Mouse (Mus musculus): ENCODE measurements around the gene Trim66.

The Trim66 gene

DNA sequence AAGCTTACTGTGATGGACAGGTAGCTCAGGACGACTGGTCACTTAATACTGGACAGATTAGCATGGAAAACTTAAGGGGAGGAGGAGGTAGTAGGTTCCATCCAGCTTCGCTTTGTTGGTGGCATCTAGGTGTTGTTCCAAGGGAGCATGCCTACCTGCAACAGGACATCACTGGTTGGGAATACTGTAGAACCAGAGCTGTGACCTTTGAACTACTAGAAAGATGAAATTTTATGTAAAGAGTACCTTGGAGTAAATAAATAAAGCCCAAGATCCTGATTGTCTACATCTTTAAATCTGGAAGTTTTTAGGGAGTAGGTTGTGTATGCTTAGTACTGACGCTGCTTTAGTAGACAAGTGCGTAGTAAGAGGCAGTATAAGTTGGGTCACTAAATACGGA, 14.2 kb upstream of the Trim66 start:
- DNase-seq (ENCODE audit: low spot score in 2 of 2): no peak

DNA sequence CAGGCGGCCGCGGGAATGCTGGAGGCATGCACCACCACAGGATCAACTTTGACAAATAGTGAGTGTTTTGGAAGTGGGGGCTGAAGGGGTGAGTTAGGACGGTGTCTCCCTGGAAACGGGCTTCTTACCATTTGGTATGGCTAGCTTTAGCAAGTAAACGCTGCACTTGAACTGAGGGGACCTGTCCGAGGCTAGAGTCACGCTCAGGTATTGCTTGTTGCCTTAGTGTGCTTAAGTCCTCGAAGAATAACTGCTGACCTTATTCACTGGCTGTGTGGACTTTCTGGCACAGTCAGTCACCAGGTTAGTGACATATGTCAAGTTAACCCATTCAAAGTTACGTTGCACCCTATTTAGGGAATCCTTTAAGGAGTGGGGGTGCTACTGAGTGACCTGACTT, 12.0 kb upstream of the Trim66 start:
- no peak for DNase-seq (ENCODE audit: low spot score in 2 of 2)

DNA sequence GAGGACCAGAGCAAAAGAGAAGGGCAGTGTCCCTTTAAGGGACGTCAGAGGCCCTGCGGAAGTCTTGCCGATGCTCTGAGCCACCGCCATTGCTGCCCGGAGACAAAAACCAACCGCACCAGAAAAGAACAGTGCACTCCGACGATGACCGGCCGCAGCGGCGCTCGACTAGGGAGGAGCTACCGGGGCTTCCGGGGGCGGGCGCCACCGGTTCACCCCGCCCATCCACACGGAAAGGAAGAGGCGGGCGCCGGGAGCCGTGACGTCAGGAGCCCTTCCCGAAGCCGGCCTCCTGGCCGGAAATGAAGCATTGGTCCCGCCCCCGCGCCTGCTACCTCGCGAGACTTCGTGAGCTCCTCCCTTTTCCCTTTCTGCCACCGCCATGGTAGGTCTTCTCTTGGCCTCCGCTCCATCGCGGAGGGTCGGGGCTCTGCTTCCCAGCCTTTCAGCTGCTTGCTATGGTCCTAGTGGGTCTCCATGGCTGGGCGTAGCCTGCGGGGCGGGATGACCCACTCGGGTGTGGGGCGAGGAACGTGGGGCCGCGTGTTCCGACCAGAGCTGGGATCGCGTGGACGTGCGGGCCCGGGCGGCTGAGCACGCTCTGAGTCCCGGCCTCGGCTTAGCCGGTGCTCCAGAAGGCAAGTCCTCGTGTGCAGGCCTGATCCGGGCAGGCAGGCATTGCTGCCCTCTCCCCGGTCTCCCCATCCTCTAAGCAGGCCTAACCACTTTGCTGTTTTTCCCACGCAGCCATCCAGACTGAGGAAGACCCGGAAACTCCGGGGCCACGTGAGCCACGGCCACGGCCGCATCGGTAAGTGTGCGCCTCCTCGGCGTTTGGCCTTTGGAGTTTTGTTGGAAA, 11.1 kb upstream of the Trim66 start, which contains the start of gene Rpl27a:
Gene Rpl27a (plus strand): TSS at position 310 of the 859 bp plus-strand sequence.
- DNase-seq (ENCODE audit: low spot score in 2 of 2): peak; percentile 98 to 99

DNA sequence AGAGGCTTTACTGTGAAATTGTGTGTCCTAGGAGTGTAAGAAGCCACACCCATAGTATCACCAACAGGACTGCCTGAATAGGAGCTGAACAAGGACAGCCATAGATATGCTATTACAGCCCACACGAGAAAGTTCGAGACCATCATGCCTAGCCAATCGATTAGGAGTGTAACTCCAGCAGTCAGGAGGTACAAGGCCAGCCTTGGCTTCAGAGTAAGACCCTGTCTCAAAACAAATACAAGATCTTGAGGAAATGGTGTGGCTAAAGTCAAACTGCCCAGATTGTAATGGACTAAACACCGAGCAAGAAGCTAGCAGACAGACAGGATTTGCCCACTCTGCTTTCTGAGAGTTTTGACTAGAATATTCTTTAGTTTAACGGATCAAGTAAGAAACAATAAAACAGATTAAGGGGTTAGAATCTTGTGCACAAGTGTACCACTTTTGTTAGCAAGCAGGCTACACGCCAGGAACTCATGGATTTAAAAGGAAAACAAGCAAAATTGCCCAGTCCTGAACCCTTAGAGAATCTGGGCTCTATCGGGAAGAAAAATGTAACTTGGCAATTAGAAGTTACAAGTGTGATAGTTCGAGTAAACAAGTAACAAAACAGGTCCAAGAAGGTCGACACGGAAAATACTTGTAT, 10.2 kb upstream of the Trim66 start:
- no peak for DNase-seq (ENCODE audit: low spot score in 2 of 2)

DNA sequence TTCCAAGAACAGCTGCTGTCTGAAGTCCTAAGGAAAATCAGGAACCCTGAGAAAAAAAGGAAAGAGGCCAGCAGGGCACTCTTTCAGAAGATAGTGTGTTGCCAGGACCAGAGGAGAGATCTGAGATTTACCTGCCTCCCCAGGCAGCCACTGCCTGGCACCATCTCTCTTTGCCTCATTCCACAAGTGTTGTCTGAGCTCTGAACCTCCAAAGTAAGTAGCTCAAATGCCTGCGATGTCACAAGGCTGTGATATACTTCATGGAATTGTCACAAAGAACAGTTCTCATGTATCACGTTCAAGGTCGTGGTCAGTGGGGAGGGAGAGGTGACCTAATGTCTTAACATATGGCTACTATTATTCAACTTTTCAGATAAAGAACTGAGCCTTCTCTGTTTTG, 8.6 kb upstream of the Trim66 start:
- no peak for DNase-seq (ENCODE audit: low spot score in 2 of 2)

DNA sequence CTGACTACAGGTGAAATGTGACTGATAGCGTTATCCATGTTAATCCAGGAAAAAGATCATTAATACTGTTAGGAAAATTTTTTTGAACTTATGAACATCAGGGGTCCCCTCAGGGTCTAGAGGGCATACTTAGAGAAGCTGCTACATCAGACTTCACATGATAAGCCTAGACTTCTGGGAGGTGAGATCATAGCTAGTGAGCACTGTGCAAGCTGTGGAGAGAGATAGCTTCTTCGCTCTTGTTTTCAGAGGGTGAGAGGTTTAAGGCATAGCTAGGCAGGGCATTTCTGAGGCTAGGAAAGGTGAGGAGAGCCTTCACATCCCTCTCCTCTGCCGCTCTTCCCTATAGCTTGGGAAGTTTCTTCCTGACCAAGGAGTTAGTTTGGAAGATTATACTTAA, 3.9 kb upstream of the Trim66 start:
- no peak for DNase-seq (ENCODE audit: low spot score in 2 of 2)

DNA sequence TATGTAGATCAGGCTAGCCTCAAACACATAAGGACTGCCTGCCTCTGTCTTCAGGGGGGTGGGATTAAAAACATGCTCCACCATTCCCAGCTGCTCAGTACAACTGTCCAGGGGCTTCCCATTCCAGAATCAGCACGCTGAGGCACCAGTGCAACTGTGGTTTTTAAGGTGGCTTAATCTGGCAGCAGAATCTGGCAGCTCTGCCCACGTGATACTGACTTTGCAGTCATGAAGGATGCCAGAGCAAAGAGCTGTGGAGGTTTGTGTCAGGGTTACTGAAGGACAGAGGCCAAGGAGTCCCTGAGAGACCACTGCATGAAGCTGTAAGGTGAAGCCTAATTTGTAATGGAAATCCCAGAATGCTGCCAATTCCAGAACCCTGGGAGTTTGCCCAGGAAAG, 2.9 kb upstream of the Trim66 start:
- no peak for DNase-seq (ENCODE audit: low spot score in 2 of 2)

DNA sequence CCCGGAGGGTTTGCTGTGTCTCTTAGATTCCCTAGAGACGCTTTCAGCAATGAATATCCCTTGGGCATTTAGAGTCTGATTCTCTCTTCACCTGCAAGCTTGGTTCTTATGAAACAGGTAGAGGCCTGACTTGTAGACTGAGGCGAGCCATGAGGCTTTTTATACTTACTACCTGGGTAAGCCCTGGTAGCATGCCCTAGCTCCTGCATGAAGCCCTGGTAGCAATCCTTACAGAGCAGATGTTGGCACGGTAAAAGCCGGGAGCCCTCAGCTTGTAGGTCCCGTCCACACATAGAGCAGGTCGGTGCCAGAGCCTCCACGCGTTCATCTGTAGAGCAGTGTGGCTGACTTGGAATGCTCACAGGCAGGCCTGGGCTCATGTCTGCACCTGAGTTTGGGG, 362 bp downstream of the Trim66 start:
- DNase-seq (ENCODE audit: low spot score in 2 of 2): no peak

DNA sequence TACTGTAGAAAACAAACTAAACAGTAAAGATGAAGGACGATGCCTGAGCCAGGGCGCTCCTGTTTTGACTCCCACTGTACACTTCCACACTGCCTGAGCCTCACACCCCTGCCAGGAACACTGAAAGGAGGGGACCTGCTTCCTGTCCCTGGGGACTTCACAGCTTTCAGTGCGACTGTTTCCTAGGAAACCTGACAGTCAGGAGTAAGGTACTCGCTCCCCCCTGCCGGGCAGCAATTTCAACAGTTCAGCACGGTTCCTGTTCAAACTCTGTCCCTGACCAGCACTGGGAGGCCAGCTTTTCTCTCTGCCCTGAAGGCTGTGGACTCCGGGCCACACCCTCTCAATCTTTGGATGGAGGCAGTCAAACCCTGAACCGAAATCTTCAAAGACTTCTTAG, 815 bp downstream of the Trim66 start:
- no peak for DNase-seq (ENCODE audit: low spot score in 2 of 2)

DNA sequence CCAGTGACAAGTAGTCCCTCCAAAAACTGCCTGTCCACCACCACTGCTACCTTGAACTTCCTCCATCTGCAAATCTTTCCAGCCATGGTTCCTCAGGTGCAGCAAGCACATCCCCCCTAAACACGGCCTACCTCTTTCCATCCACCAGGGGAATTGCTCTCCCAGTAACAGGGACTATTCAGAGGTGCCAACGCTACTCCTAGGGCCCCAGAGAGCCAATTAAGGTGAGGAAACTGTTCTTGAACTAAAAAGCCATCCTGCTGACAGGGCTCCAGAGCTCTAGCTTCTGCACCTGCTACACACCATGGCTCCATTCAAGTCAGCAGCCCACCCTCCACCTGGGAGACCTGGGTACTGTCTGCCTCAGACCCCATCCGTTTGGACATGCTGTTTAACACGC, 10.4 kb downstream of the Trim66 start:
- no peak for DNase-seq (ENCODE audit: low spot score in 2 of 2)

DNA sequence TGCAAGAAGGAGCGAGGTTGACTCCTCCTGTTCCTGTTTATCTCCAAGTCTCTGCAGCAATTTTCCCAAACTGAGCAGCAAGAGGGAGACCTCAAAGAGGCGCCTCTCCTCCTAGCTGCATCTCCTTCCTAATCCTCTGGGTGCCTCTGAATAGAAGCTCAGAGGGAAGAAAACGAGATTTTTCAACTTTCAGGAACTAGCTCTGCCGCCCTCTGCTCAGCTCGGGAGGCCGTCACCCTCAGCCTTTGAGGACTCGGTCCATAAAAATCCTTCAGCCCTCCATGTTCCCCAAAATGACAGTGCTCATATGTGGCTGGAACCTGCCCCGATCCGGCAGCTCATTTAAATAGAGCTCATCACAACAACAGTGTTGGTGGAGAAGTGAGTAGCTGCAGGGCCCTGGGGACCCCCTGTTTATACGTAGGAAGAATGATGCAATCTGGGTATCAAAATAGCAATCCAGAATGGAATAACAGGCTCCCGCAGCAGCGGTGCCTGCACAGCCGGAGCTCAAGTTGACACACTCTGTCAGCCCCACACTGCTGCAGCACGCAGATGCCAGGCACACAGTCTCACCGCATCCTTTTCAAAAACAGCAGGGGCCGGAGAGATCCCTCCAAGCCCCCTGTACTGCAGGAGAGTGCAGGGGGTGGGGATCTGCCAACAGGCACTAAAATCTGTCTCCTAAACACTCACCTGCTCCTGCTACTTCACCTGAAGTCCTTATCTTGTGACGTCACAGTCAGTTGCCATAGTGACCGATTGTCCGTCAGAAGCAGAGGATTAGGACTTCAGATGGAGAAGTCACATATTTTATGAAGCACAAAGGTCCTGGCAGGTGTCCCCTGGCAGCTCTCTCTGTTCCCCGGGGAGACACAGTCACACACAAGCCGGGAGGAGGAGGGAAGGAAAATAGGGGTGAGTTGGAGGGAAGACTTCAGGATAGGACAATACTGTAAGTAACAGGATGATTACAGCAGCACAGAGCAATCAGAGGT, 14.3 kb downstream of the Trim66 start:
- no peak for DNase-seq (ENCODE audit: low spot score in 2 of 2)

DNA sequence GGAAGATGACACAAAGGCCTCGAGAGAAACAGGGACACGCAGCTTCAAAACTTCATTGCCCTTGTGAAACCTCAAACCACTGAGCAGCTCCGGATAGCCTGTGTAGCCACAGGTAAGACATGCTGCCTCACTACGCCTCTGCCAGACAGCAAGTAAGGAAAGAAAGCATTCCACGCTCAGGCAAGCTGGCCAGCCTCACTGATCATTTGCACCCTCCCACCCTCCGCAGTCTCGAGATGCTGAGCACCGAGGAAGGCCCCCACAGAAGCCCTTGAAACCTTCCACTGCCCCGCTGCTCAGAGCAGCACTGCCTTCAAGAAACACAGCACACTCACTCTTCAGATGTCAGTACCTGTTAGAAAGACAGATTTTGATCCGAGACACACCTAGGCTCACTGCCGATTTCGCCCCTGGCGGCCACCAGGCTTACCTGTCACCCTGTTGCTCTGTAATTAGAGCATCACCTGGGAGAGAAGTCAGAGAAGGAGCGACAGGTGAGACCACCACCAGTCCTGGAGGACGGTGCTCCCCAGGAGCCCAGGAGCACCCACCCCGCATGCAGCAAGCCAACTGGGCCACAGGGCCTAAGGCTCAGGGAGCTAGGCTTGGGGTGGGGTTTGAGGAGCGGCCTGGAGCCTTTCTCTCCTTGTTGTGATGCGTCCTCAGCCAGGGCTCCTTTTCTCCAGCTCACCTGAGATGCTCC, 15.2 kb downstream of the Trim66 start:
- DNase-seq (ENCODE audit: low spot score in 2 of 2): no peak

DNA sequence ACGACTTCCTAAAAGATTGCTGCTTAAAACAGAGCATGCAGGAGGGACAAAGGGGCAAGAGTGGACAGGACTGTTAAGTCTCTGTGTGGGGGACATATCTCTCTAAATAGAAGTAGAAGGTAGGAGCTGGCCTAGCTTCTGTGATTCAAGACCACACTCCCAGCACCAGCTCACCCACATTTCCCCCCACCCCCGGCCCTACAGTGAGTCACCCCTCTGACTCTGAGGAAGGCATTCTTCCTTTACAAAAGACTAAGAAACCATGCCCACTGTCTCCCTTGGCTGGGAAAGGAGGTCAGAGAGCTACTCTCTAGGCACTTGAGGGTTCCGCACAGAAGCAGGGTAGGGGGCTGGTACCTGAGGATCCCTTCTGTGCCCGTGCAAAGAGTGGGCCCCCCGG, 23.7 kb downstream of the Trim66 start:
- no peak for DNase-seq (ENCODE audit: low spot score in 2 of 2)

DNA sequence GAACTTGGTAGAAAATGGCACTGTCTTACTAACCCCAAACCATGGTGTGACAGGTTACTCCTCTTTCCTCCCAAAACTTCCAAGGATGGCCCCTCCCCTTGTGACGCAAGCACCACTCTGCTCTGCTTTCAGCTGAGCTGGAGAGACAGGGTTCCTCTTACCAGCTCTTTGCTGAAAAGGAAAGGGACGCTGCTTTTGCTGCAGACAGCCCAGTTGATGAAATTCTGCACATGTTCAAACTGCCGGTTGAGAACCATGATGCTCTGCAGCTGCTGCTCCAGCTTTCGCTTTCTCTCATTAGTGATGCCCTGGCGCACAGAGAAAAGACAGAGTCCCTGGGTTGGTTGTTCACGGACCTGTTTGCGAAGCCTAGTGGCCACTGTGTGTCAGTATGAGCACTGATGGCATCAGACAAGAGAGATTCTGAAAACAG, 27.2 kb downstream of the Trim66 start:
- DNase-seq (ENCODE audit: low spot score in 2 of 2): no peak

DNA sequence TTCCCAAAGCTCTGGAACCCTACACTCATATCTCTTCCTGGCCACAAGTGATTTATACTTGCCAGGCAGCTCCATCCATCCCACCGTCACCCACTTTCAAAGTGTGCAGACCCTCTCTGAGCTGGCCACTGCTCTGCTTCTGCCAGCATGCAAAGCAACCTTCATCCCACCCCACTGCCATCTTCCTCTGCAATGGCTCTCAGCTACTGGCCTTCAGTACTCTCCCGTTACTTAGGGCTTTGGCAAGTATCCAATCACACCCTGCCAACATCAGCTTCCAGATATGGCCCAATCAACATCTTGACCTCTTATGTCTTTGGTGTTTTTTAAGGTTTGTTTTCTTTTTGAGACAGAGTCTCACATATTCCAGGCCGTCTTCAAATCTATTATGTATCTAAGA, 30.0 kb downstream of the Trim66 start:
- no peak for DNase-seq (ENCODE audit: low spot score in 2 of 2)

DNA sequence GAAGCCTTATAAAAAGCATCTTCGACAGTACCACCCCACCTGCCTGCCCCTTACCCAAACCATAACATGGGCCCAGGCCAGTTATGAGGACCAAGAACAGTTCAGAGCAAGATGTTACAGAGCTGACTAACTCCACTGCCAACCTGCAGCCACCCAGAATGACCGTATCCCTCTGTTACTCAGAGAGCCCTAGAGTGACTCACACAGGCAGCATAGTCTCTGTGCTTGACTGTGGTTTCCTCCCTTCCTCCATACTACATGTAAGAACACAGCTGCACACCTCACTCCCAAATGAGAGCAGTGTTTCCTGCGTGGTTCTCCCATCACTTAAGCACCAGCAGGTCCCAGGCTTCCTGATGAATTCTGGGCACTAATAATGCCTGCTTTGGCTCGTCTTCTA, 37.2 kb downstream of the Trim66 start:
- DNase-seq (ENCODE audit: low spot score in 2 of 2): no peak

DNA sequence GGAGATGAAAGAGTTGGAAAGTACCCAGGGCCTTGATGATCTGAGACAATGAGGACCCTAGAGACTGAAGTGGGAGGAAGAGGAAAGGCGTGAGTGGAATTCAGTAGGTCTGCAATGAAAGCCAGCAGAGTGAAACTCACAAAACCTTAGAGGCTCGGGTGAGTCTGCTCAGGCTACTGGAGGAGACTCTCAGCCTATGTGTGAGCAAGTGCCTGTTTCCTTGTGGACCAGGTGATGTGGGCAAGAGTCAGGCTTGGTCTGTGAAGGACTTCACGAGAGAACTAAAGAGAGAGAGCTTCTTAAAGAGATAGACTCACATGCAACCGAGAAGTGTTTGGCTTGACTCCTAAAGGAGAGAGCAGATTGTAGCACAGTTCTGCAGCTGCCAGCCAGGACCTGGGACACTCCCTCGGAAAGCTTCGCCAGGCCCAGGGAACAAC, 39.7 kb downstream of the Trim66 start:
- no peak for DNase-seq (ENCODE audit: low spot score in 2 of 2)

DNA sequence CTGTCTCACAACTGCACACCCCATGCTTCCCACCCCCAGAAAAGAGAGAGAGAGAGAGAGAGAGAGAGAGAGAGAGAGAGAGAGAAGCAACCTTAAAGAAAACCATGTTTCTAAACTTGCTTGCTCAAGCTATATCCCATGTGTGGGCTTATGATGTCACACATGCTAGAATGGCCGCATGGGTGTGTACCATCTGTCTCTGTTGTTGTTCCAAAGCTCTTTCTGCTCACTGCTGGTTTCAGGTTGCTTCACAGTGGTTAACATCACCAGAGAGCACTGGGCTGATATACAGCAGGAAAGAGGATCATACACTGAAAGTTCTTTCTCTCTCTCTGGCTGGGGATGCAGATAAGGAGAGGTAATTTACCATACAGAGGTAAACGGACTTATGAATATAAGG, 40.3 kb downstream of the Trim66 start:
- no peak for DNase-seq (ENCODE audit: low spot score in 2 of 2)

DNA sequence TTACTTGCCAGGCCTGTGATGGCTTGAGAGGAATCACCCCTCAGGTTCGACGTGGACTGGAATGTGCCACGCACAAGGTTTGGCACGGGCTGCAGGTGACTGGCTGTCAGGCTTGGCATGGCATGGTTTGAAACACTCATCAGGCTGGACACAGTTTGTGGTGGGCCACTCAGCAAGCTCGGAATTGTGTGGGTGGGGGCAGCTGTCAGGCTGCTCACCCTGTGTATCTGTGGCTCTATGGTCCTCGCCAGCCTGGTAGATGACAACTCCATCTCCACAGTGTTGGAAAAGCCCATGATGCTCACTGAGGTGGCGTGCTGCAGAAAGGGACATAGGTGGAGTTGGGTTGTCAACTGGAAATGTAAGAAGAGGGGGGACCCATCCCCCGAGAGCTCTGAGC, 47.2 kb downstream of the Trim66 start:
- DNase-seq (ENCODE audit: low spot score in 2 of 2): no peak

DNA sequence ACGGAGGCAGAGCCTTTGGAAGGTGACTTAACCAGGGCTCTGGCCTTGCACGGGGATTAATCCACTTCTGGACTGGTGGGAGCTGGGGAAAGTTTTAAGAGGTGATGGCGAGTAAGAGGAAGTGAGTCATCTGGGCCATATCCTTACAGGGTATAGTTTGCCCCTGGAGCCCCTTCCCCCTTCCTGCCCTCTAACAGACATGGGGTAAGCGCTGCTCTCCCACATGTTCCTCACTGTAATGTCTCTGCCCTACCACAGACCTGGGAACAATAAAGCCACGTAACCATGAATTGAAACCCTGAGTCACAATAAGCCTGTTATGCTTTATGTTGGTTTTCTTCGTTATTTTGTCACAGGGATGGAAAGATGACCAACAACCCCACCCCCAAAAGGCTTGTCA, 51.4 kb downstream of the Trim66 start:
- DNase-seq (ENCODE audit: low spot score in 2 of 2): no peak

DNA sequence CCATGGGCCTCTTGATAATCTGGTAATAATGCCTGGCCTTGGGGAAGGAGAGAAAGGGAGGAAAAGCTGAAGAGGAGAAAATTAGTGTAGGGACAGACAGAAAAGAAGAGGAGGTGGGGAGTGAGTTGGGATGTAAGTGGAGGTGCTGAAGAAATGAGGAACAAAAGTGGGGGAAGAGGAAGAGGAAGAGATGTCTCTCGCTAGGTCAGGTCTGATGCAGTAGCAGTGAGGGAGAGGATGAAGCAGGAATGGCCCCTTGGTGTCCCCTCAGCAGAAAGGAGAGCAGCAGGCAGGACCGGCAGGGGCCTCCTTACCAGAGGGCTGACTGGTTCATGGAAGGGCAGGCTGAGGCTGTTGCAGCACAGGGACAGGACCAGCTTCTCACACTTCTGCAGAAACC, 52.2 kb downstream of the Trim66 start:
- no peak for DNase-seq (ENCODE audit: low spot score in 2 of 2)
